ENCODE assay signal across 9 mouse cellular contexts in the genomic region with DNA sequence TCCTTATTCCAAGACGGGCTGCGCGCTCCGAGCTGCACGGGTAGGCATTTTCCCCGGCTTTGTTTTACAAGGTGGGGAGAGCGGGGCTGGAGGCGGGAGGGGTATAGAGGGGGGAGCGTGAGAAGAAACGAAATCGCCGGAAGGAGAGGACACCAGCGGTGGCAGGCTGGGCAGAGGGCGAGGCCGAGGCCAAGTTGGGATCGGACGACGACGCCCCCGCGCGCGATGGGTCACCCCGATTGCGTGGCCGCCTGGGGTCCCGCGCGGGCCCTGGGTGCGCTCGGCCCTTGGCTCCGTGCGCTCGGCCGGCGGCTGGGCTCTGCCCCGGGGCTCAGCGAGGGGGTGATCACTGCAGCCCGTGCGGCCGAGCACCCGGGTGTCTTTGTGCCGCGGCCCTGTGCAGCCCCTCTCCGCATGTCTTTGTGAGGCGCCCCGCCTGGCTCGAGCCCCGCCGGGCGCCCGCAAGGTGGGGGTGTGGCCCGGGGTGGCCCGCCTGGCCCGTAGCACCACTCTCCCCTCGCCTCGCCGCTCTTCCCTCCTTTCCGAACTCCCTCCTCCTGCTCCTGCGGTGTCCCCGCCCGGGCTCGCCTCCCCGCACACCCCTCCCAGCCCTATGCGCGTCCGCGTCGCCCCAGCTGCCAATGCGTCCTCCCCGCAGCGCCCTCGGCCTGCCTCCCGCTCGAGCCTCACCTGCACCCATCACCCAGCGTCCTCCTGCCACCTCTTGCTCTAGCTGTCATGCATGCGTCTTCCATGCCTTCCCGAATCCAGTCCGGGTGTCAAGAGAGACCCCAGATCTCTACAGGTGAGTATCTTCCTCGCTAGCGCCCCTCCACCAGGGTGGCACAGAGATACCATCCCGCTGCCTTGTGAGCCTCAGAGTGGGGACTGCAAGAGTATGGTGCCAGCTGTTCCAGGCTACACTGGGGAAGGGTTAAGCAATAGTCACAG. TPM values are rescaled to one million over a fixed set of nuclear protein-coding genes. Genes with fewer than 3 reads are reported as not detected.
A peak's percentile ranks its signal among the peaks of the same experiment; 100 is the strongest.
DNase-seq lines count a peak whose midpoint lies in the region; ATAC-seq and TF ChIP-seq lines count a peak whose summit lies in the region.
"Had no signal": no experiment of that assay in that cellular context is flagged by ENCODE, and none has a peak within 500 bp of the region (broad histone marks: within the 10 kb centered on the region; RNA-seq: fewer than 3 reads in every experiment).

No protein-coding gene starts in this region.

- under 1% methylated on average over 75 of the region's 82 CpGs for WGBS in forebrain, embryonic 11.5 days

- no peak for DNase-seq in ES-E14 (ENCODE audit: low read depth, low spot score)
- peak; percentile 42 for DNase-seq in adrenal gland, postnatal 25 days
- DNase-seq in forebrain, embryonic 11.5 days (ENCODE audit: low spot score), result peak; percentile 75
- peak; percentile 43 to 53 for DNase-seq in heart, postnatal 14 days
- peak; percentile 61 for DNase-seq in left cerebral cortex, adult 2 months (ENCODE audit: extremely low spot score in 1 of 2, low spot score in 2 of 2)
- peak; percentile 21 for DNase-seq in lung, postnatal 36 days
- DNase-seq in right cerebral cortex, postnatal 36 days (ENCODE audit: low spot score in 2 of 2), result peak; percentile 30 to 39

- no peaks in the 10 kb centered on the region; the same call in 1 of the 2 replicates for H3K27me3 ChIP-seq in forebrain, embryonic 11.5 days (ENCODE audit: control insufficient read depth, insufficient read depth, low read length)

- peak overlapping the region; percentile 62; the same call in 1 of the 2 replicates for H3K9ac ChIP-seq in ES-E14 (ENCODE audit: insufficient read depth, low read depth, low read length, poor library complexity, severe bottlenecking)
- peak overlapping the region; percentile 90 for H3K9ac ChIP-seq in forebrain, embryonic 11.5 days (ENCODE audit: low read length)

- in situ Hi-C loops in ES-E14 (cut with MboI; ENCODE audit: low sequenced_read_pairs in 2 of 2, unreplicated experiment in 2 of 2), result no loop called here

- intact Hi-C loops in heart, postnatal 14 days (cut with DNase I), result loop anchor here (10.0 kb wide), 1 partner anchor 231 kb away; no protein-coding TSS in a partner anchor
- intact Hi-C loops in left cerebral cortex, adult 2 months (cut with DNase I), result loop anchor here (2.0 to 5.0 kb wide), 3 partner anchors 116 to 315 kb away; no protein-coding TSS in a partner anchor

- TF ChIP-seq CTCF in left cerebral cortex, adult 2 months (IDR thresholded peaks at IDR 0.05), result no peak

- H3K36me3 ChIP-seq in ES-E14 (ENCODE audit: control insufficient read depth, insufficient read depth, low read length, poor library complexity, severe bottlenecking), result no peaks in the 10 kb centered on the region
- no peaks in the 10 kb centered on the region for H3K36me3 ChIP-seq in forebrain, embryonic 11.5 days (ENCODE audit: control insufficient read depth, insufficient read depth, low read length)

- peak overlapping the region; percentile 47 to 71 for H3K4me3 ChIP-seq in ES-E14 (ENCODE audit: insufficient read depth in 1 of 2, low read depth in 1 of 2, low read length in 2 of 2, poor library complexity in 1 of 2, severe bottlenecking in 1 of 2)
- H3K4me3 ChIP-seq in forebrain, embryonic 11.5 days (ENCODE audit: low read depth, low read length), result peak overlapping the region; percentile 61
- H3K4me3 ChIP-seq in left cerebral cortex, adult 2 months, result peak overlapping the region; percentile 65

- no peak overlapping the region for H3K27ac ChIP-seq in ES-E14 (ENCODE audit: insufficient read depth, low read depth, low read length, poor library complexity, severe bottlenecking)
- H3K27ac ChIP-seq in forebrain, embryonic 11.5 days (ENCODE audit: low read depth, low read length), result no peak overlapping the region
- peak overlapping the region; percentile 84 for H3K27ac ChIP-seq in left cerebral cortex, adult 2 months

- no peaks in the 10 kb centered on the region for H3K9me3 ChIP-seq in ES-E14 (ENCODE audit: control insufficient read depth, insufficient read depth, low read depth, low read length)
- H3K9me3 ChIP-seq in forebrain, embryonic 11.5 days (ENCODE audit: control insufficient read depth, low read length), result no peaks in the 10 kb centered on the region

- H3K4me2 ChIP-seq in forebrain, embryonic 11.5 days (ENCODE audit: low read depth, low read length, severe bottlenecking), result peak overlapping the region; percentile 99

- peaks cover 0 to 4% of the 10 kb centered on the region in 2 experiments; a peak in 1 of 4 replicates for H3K4me1 ChIP-seq in ES-E14 (ENCODE audit: control insufficient read depth in 2 of 2, insufficient read depth in 2 of 2, low read length in 2 of 2, poor library complexity in 1 of 2)
- H3K4me1 ChIP-seq in forebrain, embryonic 11.5 days (replicated peaks; ENCODE audit: control insufficient read depth, insufficient read depth, low read length), result no peaks in the 10 kb centered on the region

- peak; percentile 81 for ATAC-seq in forebrain, embryonic 11.5 days (replicated peaks; ENCODE audit: low FRiP score)
- ATAC-seq in activated CD4-positive, CD25-positive, alpha-beta regulatory T cell, adult 4 months, result no peak

TF ChIP-seq in ES-E14, 5 proteins besides CTCF, POLR2A, EP300 and RAD21:
- TF ChIP-seq HCFC1 (IDR thresholded peaks at IDR 0.05; ENCODE audit: borderline replicate concordance, insufficient read depth, low read length), result no peak
- TF ChIP-seq ZNF384 (IDR thresholded peaks at IDR 0.05; ENCODE audit: low read depth, low read length), result no peak
- TF ChIP-seq CHD2 (IDR thresholded peaks at IDR 0.05; ENCODE audit: low read depth, low read length), result no peak
- no peak for TF ChIP-seq MAFK (IDR thresholded peaks at IDR 0.05; ENCODE audit: insufficient read depth, low read depth, low read length)
- no peak for TF ChIP-seq ZC3H11A (IDR thresholded peaks at IDR 0.05; ENCODE audit: borderline replicate concordance, low read depth, low read length)

RNA-seq across cellular contexts. Expression of gene Kcnk2, which starts 58.5 kb away (rescaled TPM):
- 0.53 and 0.94 TPM in 2 replicates for total RNA-seq in ES-E14 (2012; rRNA removed)
- 17.9 and 30.1 TPM in 2 replicates for total RNA-seq in adrenal gland, postnatal 25 days (2021)
- 5.8 and 6.5 TPM in 2 replicates for polyA plus RNA-seq in forebrain, embryonic 11.5 days (2014; fragmentation: Nextera tagmentation; extraction: Ambion mirVana)
- total RNA-seq in heart, postnatal 14 days (2021), result 1 to 10 TPM; 3.2 to 3.8 TPM
- total RNA-seq in left cerebral cortex, adult 2 months (2021), result 10 to 100 TPM; 57.9 to 61.5 TPM
- under 1 TPM in 1 of 2 experiments, not detected in 1; 0.52 TPM for polyA plus RNA-seq in activated CD4-positive, CD25-positive, alpha-beta regulatory T cell, adult 4 months (2017; shearing (Covaris generic))
- total RNA-seq: common myeloid progenitor, adult 5-6 weeks had no signal
